Mouse (Mus musculus): ENCODE measurements around the gene Slc35f3.

Gene Slc35f3

GRCm38 (mm10) chr8:126327786-126328185 is 29.4 kb downstream of the Slc35f3 start:
- CTCF ChIA-PET = interaction anchor here (1.3 kb wide), 1 partner anchor 29 kb away, joined by 3 read pairs; the partner anchor contains the start of gene Slc35f3

- CTCF ChIA-PET = no interaction called here
These were observed 40.5 kb downstream of the Slc35f3 start for GRCm38 (mm10) chr8:126338864-126339263.

DNA sequence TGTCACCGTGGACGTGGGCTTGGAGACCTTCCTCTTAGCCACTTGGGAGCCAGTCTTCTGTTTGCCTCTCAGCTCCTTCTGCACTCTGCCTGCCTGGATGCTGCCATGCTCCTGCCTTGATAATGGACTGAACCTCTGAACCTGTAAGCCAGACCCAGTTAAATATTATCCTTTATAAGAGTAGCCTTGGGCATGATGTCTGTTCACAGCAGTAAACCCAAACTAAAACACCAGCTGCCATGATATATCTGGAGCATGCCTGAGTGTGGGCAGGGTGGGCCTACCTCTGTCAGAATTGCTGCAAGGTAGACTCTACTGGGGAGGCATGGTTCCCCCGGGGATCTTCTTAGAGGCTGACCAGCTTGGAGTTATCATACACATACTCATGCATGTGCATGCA is 41.0 kb downstream of the Slc35f3 start:
- CTCF ChIA-PET = no interaction called here

GRCm38 (mm10) chr8:126341200-126341599 is 42.8 kb downstream of the Slc35f3 start:
- CTCF ChIA-PET = no interaction called here

DNA sequence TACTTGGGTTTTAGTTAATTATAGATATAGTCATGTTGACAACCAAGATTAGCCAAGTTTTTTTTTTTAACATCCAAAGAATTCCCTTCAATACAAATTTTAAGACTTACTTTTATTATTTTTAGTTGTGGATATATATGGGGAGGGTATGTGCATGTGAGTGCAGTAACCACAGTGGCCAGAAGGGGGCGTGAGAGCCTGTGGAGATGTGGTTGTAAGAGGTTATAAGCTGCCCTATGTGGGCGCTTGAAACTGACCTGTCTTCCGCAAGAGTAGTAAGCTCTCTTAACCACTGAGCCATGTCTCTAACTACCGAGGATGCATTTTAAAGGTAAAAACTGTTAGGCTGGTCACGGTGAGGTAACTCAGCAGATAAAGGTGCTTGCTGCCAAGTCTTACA is 45.1 kb downstream of the Slc35f3 start:
- CTCF ChIA-PET = interaction anchor here (0.6 kb wide), 1 partner anchor 47 kb away, joined by 5 read pairs; no protein-coding TSS in a partner anchor

DNA sequence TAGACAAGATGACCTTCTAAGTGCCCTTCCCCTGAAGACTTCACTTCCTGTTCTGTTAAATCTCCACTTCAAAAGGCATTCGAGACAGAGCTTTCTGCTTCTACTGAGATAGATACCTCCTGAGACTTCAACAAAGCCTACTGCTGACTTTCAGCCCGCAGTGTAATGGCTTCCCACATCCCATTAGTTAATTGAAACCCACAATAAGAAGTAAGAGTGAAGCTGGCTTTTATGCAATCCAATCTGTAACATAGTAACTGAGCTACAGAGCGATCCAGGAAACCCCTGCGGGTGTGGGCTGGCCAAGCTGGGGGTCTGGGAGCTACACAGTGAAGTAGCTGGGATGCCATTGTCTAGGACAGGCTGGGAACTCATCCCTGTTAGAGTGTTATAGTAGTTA is 46.7 kb downstream of the Slc35f3 start:
- CTCF ChIA-PET = no interaction called here

GRCm38 (mm10) chr8:126353259-126353658 is 54.9 kb downstream of the Slc35f3 start:
- CTCF ChIA-PET = no interaction called here

GRCm38 (mm10) chr8:126357946-126358345 is 59.6 kb downstream of the Slc35f3 start:
- CTCF ChIA-PET = no interaction called here

GRCm38 (mm10) chr8:126359296-126359695 is 60.9 kb downstream of the Slc35f3 start:
- CTCF ChIA-PET = no interaction called here

GRCm38 (mm10) chr8:126360106-126360505 is 61.7 kb downstream of the Slc35f3 start:
- CTCF ChIA-PET = interaction anchor here (0.6 kb wide), 1 partner anchor 136 kb away, joined by 4 read pairs; no protein-coding TSS in a partner anchor

DNA sequence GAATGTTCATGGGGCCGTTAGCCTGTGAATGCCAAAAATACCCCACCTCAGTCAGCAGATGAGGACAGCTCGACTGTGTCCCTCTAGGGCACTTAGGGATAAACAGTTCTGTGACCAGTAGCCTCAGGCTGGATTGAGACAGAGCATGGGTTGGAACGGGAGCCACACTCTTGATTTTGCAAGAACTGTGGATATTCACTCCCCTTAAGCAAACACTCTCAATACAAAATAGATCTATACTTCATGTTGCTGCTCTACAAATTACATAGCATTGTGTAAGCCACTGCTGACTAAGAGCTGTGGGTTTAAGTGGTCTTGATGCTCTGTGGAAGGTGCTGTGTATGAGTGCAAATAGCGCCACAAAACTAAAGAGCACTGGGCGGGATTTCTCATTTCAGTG is 62.3 kb downstream of the Slc35f3 start:
- CTCF ChIA-PET = interaction anchor here (0.6 kb wide), 1 partner anchor 137 kb away, joined by 4 read pairs; no protein-coding TSS in a partner anchor

GRCm38 (mm10) chr8:126366251-126366650 is 67.9 kb downstream of the Slc35f3 start:
- CTCF ChIA-PET = no interaction called here

GRCm38 (mm10) chr8:126368349-126369054 is 70.1 kb downstream of the Slc35f3 start:
- CTCF ChIA-PET = interaction anchor here (0.6 kb wide), 1 partner anchor 24 kb away, joined by 6 read pairs; no protein-coding TSS in a partner anchor

DNA sequence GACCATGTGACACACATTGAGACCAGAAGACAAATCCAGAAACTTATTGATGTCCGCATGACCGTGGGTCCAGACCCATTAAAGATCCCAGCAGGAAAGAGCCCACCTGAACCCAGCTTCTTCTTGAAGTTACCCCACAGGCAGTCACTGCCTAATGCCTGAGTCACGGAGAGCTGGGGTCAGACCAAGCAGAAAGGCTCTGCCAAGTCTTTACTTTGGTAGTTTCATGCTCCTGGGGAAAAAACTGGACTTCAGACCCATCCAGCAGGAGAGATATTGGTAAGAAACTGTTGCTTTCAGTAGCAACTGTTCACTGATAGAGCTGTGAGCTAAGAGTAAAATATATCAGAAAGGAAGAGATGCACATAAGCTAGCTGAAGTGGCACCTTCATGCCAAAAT is 73.5 kb downstream of the Slc35f3 start:
- CTCF ChIA-PET = no interaction called here

- CTCF ChIA-PET = no interaction called here
These were observed 81.2 kb downstream of the Slc35f3 start for GRCm38 (mm10) chr8:126379580-126379979.

DNA sequence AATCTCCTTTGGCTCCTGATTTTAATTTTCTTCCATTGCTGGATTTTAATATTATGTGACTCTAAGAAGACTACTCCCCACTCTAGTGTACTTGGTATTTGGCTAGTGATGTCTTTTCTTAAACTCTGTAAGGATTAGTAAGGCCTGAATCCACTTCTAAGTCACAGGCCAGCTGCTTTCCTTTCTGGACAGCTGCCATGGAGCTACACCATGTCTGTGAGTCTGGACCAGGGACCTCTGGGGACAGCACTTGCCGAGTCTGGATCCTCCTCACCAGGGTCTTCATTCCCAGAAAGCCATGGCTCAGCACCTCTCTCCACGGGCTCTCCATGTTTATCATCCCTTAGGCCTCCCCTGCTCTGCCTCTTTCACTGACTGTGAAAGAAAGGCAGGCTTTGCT is 81.8 kb downstream of the Slc35f3 start:
- CTCF ChIA-PET = no interaction called here

DNA sequence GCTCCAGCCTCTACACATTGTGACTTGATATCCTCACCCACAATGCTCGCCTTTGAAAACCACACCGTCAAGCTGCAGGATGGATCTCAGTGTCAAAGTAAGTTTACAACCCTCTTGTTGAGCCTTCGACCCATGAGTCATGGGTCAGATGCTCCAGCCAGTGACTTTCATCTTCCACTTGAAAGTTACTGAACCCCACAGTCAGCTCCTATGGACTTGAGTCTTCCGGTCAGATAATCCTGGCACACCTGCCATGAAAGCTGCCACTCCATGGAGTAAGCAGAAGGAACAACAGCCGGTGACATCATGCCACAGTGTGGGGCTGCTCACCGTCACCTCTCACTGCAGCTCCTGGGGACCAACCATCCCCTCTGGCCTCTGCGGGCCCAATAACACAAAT is 82.9 kb downstream of the Slc35f3 start:
- CTCF ChIA-PET = no interaction called here

DNA sequence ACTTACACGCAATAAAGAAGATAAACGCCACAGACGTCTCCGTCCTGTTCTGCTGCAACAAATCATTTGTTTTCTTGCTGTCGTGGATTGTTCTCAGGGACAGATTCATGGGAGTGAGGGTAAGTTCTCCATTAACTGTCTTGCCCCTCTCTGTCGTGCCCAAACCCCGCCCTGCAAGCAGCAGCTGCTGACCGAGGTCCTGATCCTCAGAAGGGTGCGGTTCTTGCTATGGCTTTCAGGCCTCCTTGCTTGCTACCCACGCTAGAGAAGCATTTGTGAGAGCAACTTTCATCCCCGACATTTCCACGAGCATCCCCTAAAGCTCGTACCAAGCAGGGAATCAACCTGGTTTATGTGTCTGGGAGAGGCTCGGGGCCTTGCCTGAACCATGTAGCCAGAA is 83.9 kb downstream of the Slc35f3 start:
- CTCF ChIA-PET = no interaction called here

- CTCF ChIA-PET = no interaction called here
These were observed 84.4 kb downstream of the Slc35f3 start for GRCm38 (mm10) chr8:126382749-126383148.

DNA sequence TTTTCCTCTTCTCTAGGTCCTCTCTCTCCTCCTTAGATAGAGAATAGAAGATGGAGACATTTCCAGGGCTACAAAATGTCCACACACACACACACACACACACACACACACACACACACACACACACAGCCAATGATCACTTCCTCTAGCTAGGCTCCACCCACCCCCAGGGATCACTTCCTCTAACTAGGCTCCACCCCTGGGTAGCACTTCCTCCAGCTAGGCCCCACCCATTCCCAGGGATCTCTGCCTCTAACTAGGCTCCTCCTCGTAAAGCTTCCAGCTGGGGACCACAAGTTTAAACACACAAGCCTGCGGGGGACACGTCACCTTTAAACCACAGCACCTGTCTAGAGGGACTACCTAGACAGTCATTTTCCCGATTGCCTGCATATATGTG is 89.2 kb downstream of the Slc35f3 start:
- CTCF ChIA-PET = no interaction called here

DNA sequence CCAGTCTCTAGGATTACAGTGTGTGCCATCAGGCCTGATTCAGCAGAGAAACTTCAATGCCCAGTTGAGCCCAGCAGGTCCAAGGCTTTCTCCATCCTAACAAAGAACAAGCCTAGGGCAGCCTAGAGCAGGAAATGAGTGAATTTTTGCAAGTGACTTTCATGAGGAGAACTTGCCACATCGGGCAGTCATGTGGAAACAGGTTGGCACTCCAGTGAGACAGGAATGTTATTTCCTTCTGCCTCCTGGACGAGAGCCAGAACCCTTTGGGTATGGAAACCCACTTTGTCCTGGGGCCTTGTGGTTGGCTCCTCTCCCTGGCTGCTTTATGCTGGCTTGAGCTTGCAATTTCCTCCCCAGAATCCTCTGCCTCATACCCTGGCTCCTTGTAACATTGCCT is 93.2 kb downstream of the Slc35f3 start:
- CTCF ChIA-PET = no interaction called here

GRCm38 (mm10) chr8:126395386-126395785 is 97.0 kb downstream of the Slc35f3 start:
- CTCF ChIA-PET = no interaction called here

DNA sequence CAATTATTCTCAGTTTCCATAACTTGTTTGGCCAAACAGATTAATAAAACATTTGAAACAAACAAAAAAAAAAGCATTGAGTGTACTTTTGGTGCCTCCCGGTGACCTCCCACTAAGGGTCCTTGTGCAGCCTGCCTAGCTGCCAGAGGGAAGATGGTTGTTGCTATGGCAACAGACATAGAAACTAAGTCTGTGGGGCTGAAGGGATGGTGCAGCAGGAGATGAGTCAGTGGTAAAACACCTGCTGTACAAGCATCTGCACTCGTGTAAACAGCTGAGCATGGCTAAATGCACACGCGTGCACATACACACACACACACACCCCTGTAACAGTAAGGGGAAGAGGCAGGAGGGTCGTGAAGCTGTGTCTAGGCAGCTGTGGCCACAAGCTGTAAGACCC is 97.6 kb downstream of the Slc35f3 start:
- CTCF ChIA-PET = no interaction called here

- CTCF ChIA-PET = interaction anchor here (0.6 kb wide), 1 partner anchor 1317 kb away, joined by 5 read pairs; no protein-coding TSS in a partner anchor
These were observed 100.0 kb downstream of the Slc35f3 start for GRCm38 (mm10) chr8:126398349-126398748.

Data from spleen, embryonic (tissue).